In the genomic region with DNA sequence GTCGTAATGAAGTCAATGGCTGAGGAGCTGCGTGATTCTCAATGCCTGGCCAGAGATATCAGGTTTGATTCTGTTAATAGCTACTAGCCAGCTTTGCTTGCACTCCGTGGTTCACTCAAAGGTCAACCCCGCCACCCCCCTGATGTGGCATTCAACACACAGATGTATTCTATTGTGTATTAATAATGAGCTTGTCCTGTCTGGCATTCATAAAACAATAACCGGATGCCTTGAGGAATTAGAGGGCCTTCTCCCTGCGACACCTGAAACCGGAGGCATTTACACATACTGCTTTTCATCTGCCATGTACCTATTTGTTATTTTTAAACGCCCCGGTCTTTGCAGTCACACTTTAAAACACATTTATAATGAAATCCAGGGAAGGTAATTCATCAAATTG, we compare ENCODE assay signal across 11 mouse cellular contexts.
A peak's percentile ranks its signal among the peaks of the same experiment; 100 is the strongest.
DNase-seq lines count a peak whose midpoint lies in the region; ATAC-seq and TF ChIP-seq lines count a peak whose summit lies in the region.
"Had no signal": no experiment of that assay in that cellular context is flagged by ENCODE, and none has a peak within 500 bp of the region (broad histone marks: within the 10 kb centered on the region; RNA-seq: fewer than 3 reads in every experiment).

No protein-coding gene starts in this region.

- TF ChIP-seq CTCF in brain, embryonic 14.5 days (IDR thresholded peaks at IDR 0.05; ENCODE audit: borderline replicate concordance, extremely low read depth, insufficient read depth, insufficient read length), result no peak

- no peaks in the 10 kb centered on the region for H3K27me3 ChIP-seq in hindbrain, embryonic 15.5 days
- H3K27me3 ChIP-seq in midbrain, embryonic 11.5 days (ENCODE audit: control insufficient read depth, insufficient read depth, low read length), result no peaks in the 10 kb centered on the region
- H3K27me3 ChIP-seq in intestine, embryonic 16.5 days (replicated peaks; ENCODE audit: control insufficient read depth, insufficient read depth, low read length), result no peaks in the 10 kb centered on the region

- H3K4me2 ChIP-seq in hindbrain, embryonic 15.5 days, result peak overlapping the region; percentile 2; the same call in 1 of the 2 replicates
- H3K4me2 ChIP-seq in midbrain, embryonic 11.5 days, result no peak overlapping the region
- no peak overlapping the region for H3K4me2 ChIP-seq in intestine, embryonic 16.5 days (ENCODE audit: low read depth, low read length)

- H3K9me3 ChIP-seq in hindbrain, embryonic 15.5 days, result no peaks in the 10 kb centered on the region
- H3K9me3 ChIP-seq in midbrain, embryonic 11.5 days (ENCODE audit: control insufficient read depth, low read length), result no peaks in the 10 kb centered on the region
- H3K9me3 ChIP-seq in intestine, embryonic 16.5 days (ENCODE audit: control insufficient read depth, low read length), result no peaks in the 10 kb centered on the region

- no peak for TF ChIP-seq POLR2A in brain, embryonic 14.5 days (IDR thresholded peaks at IDR 0.05; ENCODE audit: borderline replicate concordance, extremely low read depth, insufficient read depth, insufficient read length, poor library complexity, severe bottlenecking)

- no peak overlapping the region for H3K4me3 ChIP-seq in hindbrain, embryonic 15.5 days
- H3K4me3 ChIP-seq in midbrain, embryonic 11.5 days (ENCODE audit: low read depth, low read length), result no peak overlapping the region
- no peak overlapping the region for H3K4me3 ChIP-seq in intestine, embryonic 16.5 days (ENCODE audit: low read length)

- no peaks in the 10 kb centered on the region for H3K36me3 ChIP-seq in hindbrain, embryonic 15.5 days
- H3K36me3 ChIP-seq in midbrain, embryonic 11.5 days (ENCODE audit: control insufficient read depth, insufficient read depth, low read length), result no peaks in the 10 kb centered on the region
- no peaks in the 10 kb centered on the region for H3K36me3 ChIP-seq in intestine, embryonic 16.5 days (ENCODE audit: control insufficient read depth, insufficient read depth, low read length)

- H3K4me1 ChIP-seq in hindbrain, embryonic 15.5 days (replicated peaks), result peaks cover 5% of the 10 kb centered on the region; the same call in 1 of the 2 replicates
- H3K4me1 ChIP-seq in midbrain, embryonic 11.5 days (ENCODE audit: control insufficient read depth, insufficient read depth, low read length), result peaks cover 4% of the 10 kb centered on the region; the same call in 1 of the 2 replicates
- no peaks in the 10 kb centered on the region for H3K4me1 ChIP-seq in intestine, embryonic 16.5 days (ENCODE audit: control insufficient read depth, insufficient read depth, low read length)

- WGBS in hindbrain, embryonic 15.5 days, result 15% methylated on average over 9 of the region's 9 CpGs
- 20% methylated on average over 9 of the region's 9 CpGs for WGBS in midbrain, embryonic 11.5 days
- WGBS in intestine, embryonic 16.5 days, result 45% methylated on average over 9 of the region's 9 CpGs

- no peak for ATAC-seq in hindbrain, embryonic 15.5 days (ENCODE audit: low FRiP score, low read depth)
- ATAC-seq in midbrain, embryonic 11.5 days (ENCODE audit: low FRiP score), result peak; percentile 38; the same call in 1 of the 2 replicates
- no peak for ATAC-seq in intestine, embryonic 16.5 days
- ATAC-seq: intestine, postnatal 0 days; liver, postnatal 0 days had no signal

- H3K27ac ChIP-seq in hindbrain, embryonic 15.5 days (replicated peaks), result no peak overlapping the region
- H3K27ac ChIP-seq in midbrain, embryonic 11.5 days (ENCODE audit: low read depth, low read length), result no peak overlapping the region
- no peak overlapping the region for H3K27ac ChIP-seq in intestine, embryonic 16.5 days (ENCODE audit: low read length)

- no peak overlapping the region for H3K9ac ChIP-seq in hindbrain, embryonic 15.5 days
- H3K9ac ChIP-seq in midbrain, embryonic 11.5 days (ENCODE audit: low read length), result no peak overlapping the region
- no peak overlapping the region for H3K9ac ChIP-seq in intestine, embryonic 16.5 days (ENCODE audit: low read depth, low read length)
- H3K9ac ChIP-seq: liver, postnatal 0 days had no signal

- DNase-seq in brain, embryonic 14.5 days (ENCODE audit: low read depth), result peak; percentile 48
- DNase-seq in embryo, embryonic 11.5 days (ENCODE audit: low read depth, low spot score), result peak; percentile 14
- DNase-seq in midbrain, embryonic 11.5 days (ENCODE audit: low spot score, missing footprints), result no peak
- no peak for DNase-seq in cerebellum, postnatal 25 days
- DNase-seq in frontal cortex, postnatal 10 days (ENCODE audit: low spot score in 2 of 2), result no peak
- no peak for DNase-seq in urinary bladder, postnatal 25 days (ENCODE audit: low spot score)
- DNase-seq: adrenal gland, postnatal 25 days; liver, postnatal 0 days had no signal

Comparison
In these comparisons a context has a peak if more than half of its experiments do, and no peak if none do; other contexts are left out.
1. DNase-seq: peak in brain, embryonic 14.5 days (single experiment) and embryo, embryonic 11.5 days (single experiment); none in midbrain, embryonic 11.5 days (single experiment), cerebellum, postnatal 25 days (0 of 2), frontal cortex, postnatal 10 days (0 of 2) and urinary bladder, postnatal 25 days (single experiment).